Mouse (Mus musculus) intestine, embryonic 16.5 days (tissue): ENCODE measurements around the gene Cyp2d40. TPM values are rescaled to one million over a fixed set of nuclear protein-coding genes. Genes with fewer than 3 reads are reported as not detected.
"Not testable (repeated sequence)": the region's sequence is repeated elsewhere in the genome, so short reads cannot be mapped to it uniquely, and the experiment has no call there.

ENCODE experiments used
- ATAC-seq: fragments of 200-750 bp; cut with Nextera tagmentation; 2 replicates; pipeline ENCODE4 v1.8.0; 2017; ENCODE audit warnings: moderate TSS enrichment, moderate library complexity
- H3K27ac ChIP-seq: fragments of 300-500 bp; sonication (generic); 2 replicates; pipeline ENCODE4 v1.5.1; 2014; ENCODE audit warnings: mild to moderate bottlenecking, low read length
- H3K27me3 ChIP-seq: fragments of 300-500 bp; sonication (generic); replicated peaks from 2 replicates; pipeline ENCODE4 v1.6.1; 2014; ENCODE audit warnings: low read length, control low read depth, mixed read lengths; ENCODE audit not compliant: control insufficient read depth, insufficient read depth
- H3K36me3 ChIP-seq: fragments of 300-500 bp; sonication (generic); 2 replicates; pipeline ENCODE4 v1.6.1; 2014; ENCODE audit warnings: low read length, control low read depth; ENCODE audit not compliant: control insufficient read depth, insufficient read depth
- H3K4me1 ChIP-seq: fragments of 300-500 bp; sonication (generic); 2 replicates; pipeline ENCODE4 v1.6.1; 2014; ENCODE audit warnings: low read length, control low read depth, mixed read lengths; ENCODE audit not compliant: control insufficient read depth, insufficient read depth
- H3K4me2 ChIP-seq: fragments of 300-500 bp; sonication (generic); 2 replicates; pipeline ENCODE4 v1.6.1; 2014; ENCODE audit warnings: low read depth, low read length, control low read depth
- H3K4me3 ChIP-seq: fragments of 300-500 bp; sonication (generic); 2 replicates; pipeline ENCODE4 v1.5.1; 2014; ENCODE audit warnings: mild to moderate bottlenecking, low read length
- H3K9ac ChIP-seq: fragments of 300-500 bp; sonication (generic); 2 replicates; pipeline ENCODE4 v1.6.1; 2014; ENCODE audit warnings: low read depth, low read length
- H3K9me3 ChIP-seq: fragments of 300-500 bp; sonication (generic); 2 replicates; pipeline ENCODE4 v1.6.1; 2016; ENCODE audit warnings: low read length, control low read depth; ENCODE audit not compliant: control insufficient read depth
- WGBS: fragments of 180-500 bp; shearing (Covaris S2); extraction: QIAGEN DNeasy Blood & Tissue Kit; methylation state at CpG from one replicate; pipeline ENCODE4 v1.1.7; 2014; 5-methylcytosine and 5-hydroxymethylcytosine counted together
- polyA plus RNA-seq: library from polyadenylated mRNA; unstranded; fragments of >200 nt; fragmentation: Nextera tagmentation; extraction: Ambion mirVana; gene quantifications from 2 replicates; pipeline ENCODE4 v1.2.1, GENCODE M21; 2015

Cyp2d40 gene
- polyA plus RNA-seq, 1 experiment from 2014 or later, result 0.07 TPM

DNA sequence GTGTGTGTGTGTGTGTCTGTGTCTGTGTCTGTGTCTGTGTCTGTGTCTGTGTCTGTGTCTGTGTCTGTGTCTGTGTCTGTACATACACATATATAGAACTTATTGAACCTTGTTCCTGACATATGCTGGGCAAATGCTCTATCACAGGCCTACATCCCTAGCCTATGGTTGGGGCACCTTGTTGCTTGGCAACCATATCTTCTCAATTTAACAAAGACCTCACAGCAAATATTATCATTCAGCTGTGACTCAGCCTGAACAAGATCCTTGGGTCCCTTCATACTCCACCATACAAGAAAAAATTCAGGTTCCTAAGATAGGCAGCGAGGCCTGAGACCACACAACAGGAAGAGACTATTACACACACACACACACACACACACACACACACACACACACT, 29.5 kb upstream of the Cyp2d40 start:
- Histone ChIP-seq H3K27ac (peak overlapping the region; percentile 90), H3K4me3 (peak overlapping the region; percentile 29), H3K36me3 (no peaks in the 10 kb centered on the region), H3K4me2 (peak overlapping the region; percentile 42), H3K9ac (peak overlapping the region; percentile 54; the same call in 1 of the 2 replicates), H3K4me1 (peaks cover 11% of the 10 kb centered on the region), H3K9me3 (no peaks in the 10 kb centered on the region), H3K27me3 (no peaks in the 10 kb centered on the region)
- WGBS, result 65% methylated on average over 1 of the region's 1 CpGs
- ATAC-seq, result no peak; the same call in 1 of the 2 replicates

DNA sequence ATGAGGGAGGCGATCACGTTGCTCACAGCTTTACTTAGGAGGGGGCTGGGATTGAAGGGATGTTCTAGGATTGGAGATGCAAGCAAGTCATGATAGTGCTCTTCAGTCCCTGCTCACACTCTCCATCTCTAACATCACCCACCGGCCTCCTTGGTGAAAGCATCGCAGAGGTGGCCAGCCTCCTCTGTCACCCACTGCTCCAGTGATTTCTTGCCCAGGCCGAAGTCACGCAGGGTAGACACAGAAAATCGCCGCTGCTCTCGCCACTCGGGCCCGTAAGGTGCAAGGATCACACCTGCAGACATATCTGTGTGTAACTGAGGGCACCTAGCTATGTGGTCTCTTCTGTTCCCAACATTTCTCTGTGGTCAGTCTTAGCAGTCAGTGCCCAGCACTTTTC, 28.6 kb upstream of the Cyp2d40 start:
- 92% methylated on average over 11 of the region's 11 CpGs for WGBS
- no peak overlapping the region for H3K27ac ChIP-seq
- H3K4me1 ChIP-seq, result peaks cover 11% of the 10 kb centered on the region
- H3K9ac ChIP-seq, result no peak overlapping the region
- no peak for ATAC-seq
- no peaks in the 10 kb centered on the region for H3K27me3 ChIP-seq
- 0 out of 2 replicates have a peak overlapping the region, but pooled peaks have one; percentile 9 for H3K4me3 ChIP-seq
- H3K9me3 ChIP-seq, result no peaks in the 10 kb centered on the region
- H3K4me2 ChIP-seq, result peak overlapping the region; percentile 26; the same call in 1 of the 2 replicates
- no peaks in the 10 kb centered on the region for H3K36me3 ChIP-seq

DNA sequence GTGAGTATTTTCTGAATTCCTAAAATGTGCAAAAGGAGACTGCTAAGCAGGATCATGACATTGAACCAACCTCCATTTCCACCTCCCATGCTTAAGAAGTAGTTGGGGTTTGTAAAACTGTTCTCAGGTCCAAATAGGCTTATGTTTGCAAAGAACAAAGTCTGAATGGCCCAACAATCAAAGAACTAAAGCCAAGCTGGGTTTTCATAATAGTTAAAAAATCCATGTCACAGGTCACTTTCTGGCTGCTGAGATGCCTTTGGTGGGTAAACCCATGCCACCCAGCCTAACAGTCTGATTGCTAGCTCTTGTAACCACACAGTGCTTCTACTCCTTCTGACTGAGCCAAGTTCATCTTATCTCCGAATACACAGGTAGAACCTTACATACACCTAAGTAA, 20.6 kb upstream of the Cyp2d40 start:
- Histone ChIP-seq H3K27me3 (no peaks in the 10 kb centered on the region), H3K9ac (no peak overlapping the region), H3K36me3 (no peaks in the 10 kb centered on the region), H3K4me3 (no peak overlapping the region), H3K9me3 (no peaks in the 10 kb centered on the region), H3K4me1 (no peaks in the 10 kb centered on the region), H3K27ac (no peak overlapping the region), H3K4me2 (no peak overlapping the region)
- 81% methylated on average over 1 of the region's 1 CpGs for WGBS
- no peak for ATAC-seq

DNA sequence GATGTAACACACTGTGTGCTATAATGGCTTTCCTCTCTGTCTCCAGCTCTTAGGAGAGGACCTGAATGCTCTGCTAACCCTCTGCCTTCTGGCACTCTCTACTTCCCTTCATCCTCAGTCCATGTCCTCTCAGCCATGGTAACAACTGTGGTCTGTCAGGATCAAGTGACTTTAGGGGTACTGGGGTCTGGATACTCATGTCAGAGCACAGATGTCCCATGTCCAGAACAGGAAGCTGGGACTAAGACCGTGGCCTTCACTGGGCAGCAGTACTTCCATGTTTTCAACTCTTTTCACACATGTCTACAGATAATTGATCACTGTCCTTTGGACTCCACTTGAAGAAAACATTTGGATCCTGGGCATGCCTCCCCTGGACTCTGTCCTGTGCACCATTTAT, 19.8 kb upstream of the Cyp2d40 start:
- H3K4me2 ChIP-seq, result no peak overlapping the region
- WGBS, result 55% methylated on average over 1 of the region's 1 CpGs
- H3K27ac ChIP-seq, result no peak overlapping the region
- H3K9me3 ChIP-seq, result no peaks in the 10 kb centered on the region
- no peaks in the 10 kb centered on the region for H3K36me3 ChIP-seq
- no peak overlapping the region for H3K9ac ChIP-seq
- H3K4me3 ChIP-seq, result no peak overlapping the region
- no peaks in the 10 kb centered on the region for H3K4me1 ChIP-seq
- no peaks in the 10 kb centered on the region for H3K27me3 ChIP-seq
- ATAC-seq, result no peak

DNA sequence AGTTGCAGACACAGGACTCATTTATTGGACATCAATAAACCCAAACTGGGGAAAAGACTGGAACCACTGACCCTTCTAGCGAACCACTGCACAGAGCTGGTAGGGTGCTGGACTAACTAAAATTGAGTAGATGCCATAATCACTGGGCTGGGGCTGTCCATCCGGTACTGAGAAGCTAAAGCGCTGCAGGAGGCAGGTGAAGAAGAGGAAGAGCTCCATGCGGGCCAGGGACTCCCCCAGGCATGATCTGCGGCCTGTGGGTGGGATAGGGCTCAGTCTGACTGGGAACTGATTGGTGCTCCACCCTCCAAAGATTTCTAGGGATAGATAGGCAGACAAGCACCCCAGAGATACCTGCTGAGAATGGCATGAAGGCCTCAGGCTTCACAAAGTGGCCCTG, 13.9 kb upstream of the Cyp2d40 start:
- ATAC-seq, result not testable (repeated sequence)
- WGBS, result 89% methylated on average over 5 of the region's 5 CpGs

DNA sequence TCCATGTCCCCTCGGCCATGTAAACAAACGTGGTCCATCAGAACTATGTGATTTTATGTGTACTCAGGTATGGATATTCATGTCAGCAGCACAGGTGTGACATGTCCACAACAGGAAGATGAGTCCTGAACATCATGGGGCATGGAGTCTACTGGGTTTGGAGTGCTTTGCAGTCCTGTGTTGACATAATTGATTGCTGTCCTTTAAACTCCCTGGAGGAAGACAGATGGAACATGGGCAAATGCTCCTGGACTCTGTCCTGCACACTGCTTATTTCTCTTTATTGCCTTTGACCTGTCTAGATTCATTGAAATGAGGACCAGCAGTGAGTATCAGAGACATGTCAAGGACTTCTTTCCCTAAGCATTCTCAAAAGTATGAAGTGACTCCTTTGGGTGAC, 2.0 kb upstream of the Cyp2d40 start:
- no peaks in the 10 kb centered on the region for H3K36me3 ChIP-seq
- H3K4me1 ChIP-seq, result no peaks in the 10 kb centered on the region
- no peaks in the 10 kb centered on the region for H3K9me3 ChIP-seq
- no peaks in the 10 kb centered on the region for H3K27me3 ChIP-seq
- H3K4me3 ChIP-seq, result no peak overlapping the region
- H3K4me2 ChIP-seq, result no peak overlapping the region
- ATAC-seq, result no peak
- 83% methylated on average over 2 of the region's 2 CpGs for WGBS
- H3K27ac ChIP-seq, result no peak overlapping the region
- H3K9ac ChIP-seq, result no peak overlapping the region

More for the DNA sequence above, 13.9 kb upstream of the Cyp2d40 start:
- H3K36me3 ChIP-seq, H3K9me3 ChIP-seq, H3K27me3 ChIP-seq, H3K4me1 ChIP-seq, H3K4me3 ChIP-seq, H3K27ac ChIP-seq, H3K4me2 ChIP-seq, H3K9ac ChIP-seq: not testable (repeated sequence)

DNA sequence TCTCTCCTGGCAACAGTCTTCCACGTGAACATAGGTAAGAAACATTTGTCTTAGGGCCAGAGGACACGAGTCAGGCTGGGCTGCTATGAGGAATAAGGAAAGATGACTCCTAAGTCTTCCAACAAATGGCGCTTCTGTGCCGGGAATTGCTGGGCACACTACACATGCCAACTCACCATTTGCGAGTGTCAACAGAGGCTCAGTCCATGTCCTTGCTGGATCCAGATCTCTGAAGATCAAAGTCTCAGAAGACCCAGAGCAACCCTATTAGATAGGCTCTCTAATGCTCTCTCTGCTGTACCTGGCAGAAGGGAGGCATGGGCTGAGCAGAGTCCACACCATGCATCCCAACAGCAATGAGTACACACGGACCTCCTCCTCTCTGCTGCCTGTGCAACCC, 898 bp upstream of the Cyp2d40 start:
- Histone ChIP-seq H3K4me2 (no peak overlapping the region), H3K27ac (no peak overlapping the region), H3K9me3 (no peaks in the 10 kb centered on the region), H3K36me3 (no peaks in the 10 kb centered on the region), H3K27me3 (no peaks in the 10 kb centered on the region), H3K9ac (no peak overlapping the region), H3K4me3 (no peak overlapping the region), H3K4me1 (no peaks in the 10 kb centered on the region)
- ATAC-seq, result no peak
- WGBS, result 84% methylated on average over 6 of the region's 6 CpGs

DNA sequence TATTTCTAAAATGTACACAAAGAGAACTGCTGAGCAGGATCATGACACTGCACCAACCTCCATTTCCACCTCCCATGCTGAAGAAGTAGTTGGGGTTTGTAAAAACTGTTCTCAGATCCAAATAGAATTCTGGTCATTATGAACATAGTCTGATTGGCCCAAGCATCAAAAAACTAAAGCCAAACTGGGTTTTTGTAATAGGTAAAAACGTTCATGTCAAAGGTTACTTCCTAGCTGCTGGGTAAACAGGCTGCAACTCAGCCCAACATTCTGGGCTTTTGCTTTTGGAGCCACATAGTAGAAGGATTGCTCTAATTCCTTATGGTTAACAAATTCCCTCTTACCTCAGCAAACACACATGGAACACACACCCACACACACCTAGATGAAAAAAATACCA, 15.8 kb downstream of the Cyp2d40 start:
- Histone ChIP-seq H3K9me3 (no peaks in the 10 kb centered on the region), H3K4me2 (no peak overlapping the region), H3K36me3 (no peaks in the 10 kb centered on the region), H3K9ac (no peak overlapping the region), H3K4me3 (no peak overlapping the region), H3K27me3 (no peaks in the 10 kb centered on the region), H3K4me1 (no peaks in the 10 kb centered on the region), H3K27ac (no peak overlapping the region)
- WGBS, result 64% methylated on average over 1 of the region's 1 CpGs
- no peak for ATAC-seq

DNA sequence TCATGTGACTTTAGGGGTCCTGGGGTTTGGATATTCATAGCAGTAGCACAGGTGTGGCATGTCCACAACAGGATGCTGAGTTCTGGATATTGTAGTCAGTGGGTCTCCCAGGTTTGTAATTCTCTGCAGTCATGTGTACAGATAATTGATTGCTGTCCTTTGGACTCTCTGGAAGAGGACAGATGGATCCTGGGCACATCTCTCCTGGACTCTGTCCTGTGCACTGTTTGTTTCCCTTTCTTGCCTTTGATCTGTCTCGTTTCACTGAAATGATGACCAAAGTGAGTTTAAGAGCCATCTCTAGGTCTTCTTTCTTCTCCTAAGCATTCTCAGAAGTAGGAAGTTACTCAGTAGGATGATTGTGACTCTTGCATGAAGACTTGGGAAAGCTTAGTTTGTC, 16.5 kb downstream of the Cyp2d40 start:
- Histone ChIP-seq H3K36me3 (no peaks in the 10 kb centered on the region), H3K4me2 (no peak overlapping the region), H3K27me3 (no peaks in the 10 kb centered on the region), H3K27ac (no peak overlapping the region), H3K9me3 (no peaks in the 10 kb centered on the region), H3K4me3 (no peak overlapping the region), H3K4me1 (no peaks in the 10 kb centered on the region), H3K9ac (no peak overlapping the region)
- ATAC-seq, result no peak
- 45% methylated on average over 1 of the region's 1 CpGs for WGBS

DNA sequence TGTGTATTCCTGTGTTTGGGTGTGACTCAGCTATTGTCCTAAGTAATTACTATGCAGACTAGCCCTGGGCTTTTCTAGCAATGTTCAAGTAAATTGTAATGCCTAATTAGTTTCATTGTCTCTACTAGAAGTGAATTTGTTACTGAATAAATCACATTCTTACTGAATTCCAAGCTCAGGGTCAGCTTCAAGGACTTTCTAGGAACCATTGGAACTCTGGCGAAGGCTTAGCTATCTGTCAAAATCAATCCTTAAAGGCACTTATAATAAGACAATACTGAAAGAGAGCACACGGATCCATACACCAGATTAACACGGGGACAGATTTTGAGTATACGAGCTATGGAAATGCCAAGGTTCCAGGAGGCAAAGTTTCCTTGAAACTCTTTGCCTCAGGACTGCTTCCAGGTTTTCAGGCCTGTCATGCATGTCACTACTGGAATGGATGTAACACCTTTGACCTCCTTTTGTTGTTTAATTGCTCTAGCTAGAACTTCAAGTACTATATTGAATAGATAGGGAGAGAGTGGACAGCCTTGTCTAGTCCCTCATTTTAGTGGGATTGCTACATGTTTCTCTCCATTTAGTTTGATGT, 30.6 kb downstream of the Cyp2d40 start:
- not testable (repeated sequence) for H3K4me1 ChIP-seq, H3K27me3 ChIP-seq, H3K36me3 ChIP-seq, H3K27ac ChIP-seq, H3K9ac ChIP-seq, H3K9me3 ChIP-seq, H3K4me2 ChIP-seq, ATAC-seq, H3K4me3 ChIP-seq
- 93% methylated on average over 4 of the region's 4 CpGs for WGBS
